ENCODE assay signal across 8 mouse cellular contexts in genomic region chr4:53441683-53442082, GRCm38 (mm10). TPM values are rescaled to one million over a fixed set of nuclear protein-coding genes. Genes with fewer than 3 reads are reported as not detected.
DNase-seq lines count a peak whose midpoint lies in the region; ATAC-seq and TF ChIP-seq lines count a peak whose summit lies in the region.

No protein-coding gene starts in this region.

- 5% methylated on average over 4 of the region's 4 CpGs for WGBS in cerebellum, adult 2 months
- 42% methylated on average over 4 of the region's 4 CpGs for WGBS in lung, postnatal 0 days
- WGBS in liver, embryonic 13.5 days (ENCODE audit: insufficient replicate concordance): 37% methylated on average over 4 of the region's 4 CpGs

- no peak for DNase-seq in cerebellum, adult 2 months
- no peak for DNase-seq in lung, postnatal 0 days (ENCODE audit: low spot score)
- DNase-seq in lung, postnatal 14 days: no peak
- DNase-seq in liver, embryonic 13.5 days: no peak
- peak; percentile 55 for DNase-seq in telencephalon, adult 2 months (ENCODE audit: low read depth, low spot score)
- no peak for DNase-seq in thymus, postnatal 25 days
- no peak for DNase-seq in right cerebral cortex, postnatal 36 days (ENCODE audit: low spot score in 2 of 2)

- H3K4me2 ChIP-seq in lung, postnatal 0 days (replicated peaks; ENCODE audit: low read depth, low read length): peak overlapping the region; percentile 81
- H3K4me2 ChIP-seq in liver, embryonic 13.5 days: peak overlapping the region; percentile 94

- H3K27me3 ChIP-seq in cerebellum, adult 2 months (ENCODE audit: control insufficient read depth, insufficient read depth, low read length): no peaks in the 10 kb centered on the region
- H3K27me3 ChIP-seq in lung, postnatal 0 days (replicated peaks; ENCODE audit: insufficient read depth, low read length): no peaks in the 10 kb centered on the region
- H3K27me3 ChIP-seq in liver, embryonic 13.5 days: peaks cover 39% of the 10 kb centered on the region

- no peak for TF ChIP-seq EP300 in lung, postnatal 0 days (IDR thresholded peaks at IDR 0.05)

- peak overlapping the region; percentile 71 for H3K4me3 ChIP-seq in cerebellum, adult 2 months (replicated peaks; ENCODE audit: insufficient read depth, low read depth, low read length)
- peak overlapping the region; percentile 90 for H3K4me3 ChIP-seq in lung, postnatal 0 days (ENCODE audit: low read depth, low read length)
- peak overlapping the region; percentile 76 for H3K4me3 ChIP-seq in liver, embryonic 13.5 days (replicated peaks)

- H3K9me3 ChIP-seq in lung, postnatal 0 days (ENCODE audit: low read length): no peaks in the 10 kb centered on the region
- H3K9me3 ChIP-seq in liver, embryonic 13.5 days (replicated peaks): no peaks in the 10 kb centered on the region

- no peaks in the 10 kb centered on the region for H3K36me3 ChIP-seq in lung, postnatal 0 days (ENCODE audit: insufficient read depth, low read length)
- H3K36me3 ChIP-seq in liver, embryonic 13.5 days: no peaks in the 10 kb centered on the region

- TF ChIP-seq CTCF in cerebellum, adult 2 months (IDR thresholded peaks at IDR 0.05; ENCODE audit: borderline replicate concordance, insufficient read depth, low read depth, low read length): no peak
- no peak for TF ChIP-seq CTCF in lung, postnatal 0 days (IDR thresholded peaks at IDR 0.05)

- no peak for ATAC-seq in cerebellum, adult (ENCODE audit: insufficient number of reproducible peaks, low FRiP score, low TSS enrichment)
- no peak for ATAC-seq in lung, postnatal 0 days
- no peak for ATAC-seq in liver, embryonic 13.5 days (ENCODE audit: low read depth)

- H3K9ac ChIP-seq in lung, postnatal 0 days (replicated peaks; ENCODE audit: low read depth): no peak overlapping the region
- no peak overlapping the region for H3K9ac ChIP-seq in liver, embryonic 13.5 days

- no peak for TF ChIP-seq POLR2A in cerebellum, adult 2 months (IDR thresholded peaks at IDR 0.05; ENCODE audit: borderline replicate concordance, insufficient read depth, low read length)

- H3K4me1 ChIP-seq in cerebellum, adult 2 months (ENCODE audit: control insufficient read depth, insufficient read depth, low read length): peaks cover 16% of the 10 kb centered on the region; the same call in 1 of the 2 replicates
- 0 out of 2 replicates have a peak, but pooled peaks cover 3% of the 10 kb centered on the region for H3K4me1 ChIP-seq in lung, postnatal 0 days (ENCODE audit: insufficient read depth, low read depth, low read length)
- H3K4me1 ChIP-seq in liver, embryonic 13.5 days (replicated peaks): peaks cover 37% of the 10 kb centered on the region

- H3K27ac ChIP-seq in cerebellum, adult 2 months (ENCODE audit: insufficient read depth, low read length): peak overlapping the region; percentile 13; the same call in 1 of the 2 replicates
- H3K27ac ChIP-seq in lung, postnatal 0 days (ENCODE audit: low read length): no peak overlapping the region
- no peak overlapping the region for H3K27ac ChIP-seq in liver, embryonic 13.5 days

RNA-seq across cellular contexts. Expression of gene Slc44a1, which starts 1.5 kb away (rescaled TPM):
- polyA plus RNA-seq in cerebellum, adult 2 months (2012; rRNA removed): 77.0 and 85.3 TPM in 2 replicates
- 30.4 and 31.7 TPM in 2 replicates for polyA plus RNA-seq in lung, postnatal 0 days (2015; fragmentation: Nextera tagmentation; extraction: Ambion mirVana)
- 8.9 and 10.6 TPM in 2 replicates for polyA plus RNA-seq in liver, embryonic 13.5 days (2015; fragmentation: Nextera tagmentation; extraction: Ambion mirVana)
